Mouse (Mus musculus) embryonic fibroblast, embryonic 13.5 days (primary cell): ENCODE results near the gene Syncrip. TPM values are rescaled to one million over a fixed set of nuclear protein-coding genes. Genes with fewer than 3 reads are reported as not detected.
A peak's percentile ranks its signal among the peaks of the same experiment; 100 is the strongest.

ENCODE experiments used
- H3K27ac ChIP-seq: 2 replicates; pipeline ENCODE4 v1.5.1; 2012; ENCODE audit warnings: low read length, control low read depth, inconsistent platforms; ENCODE audit not compliant: insufficient read depth
- H3K4me1 ChIP-seq: 2 replicates; pipeline ENCODE4 v1.6.1; 2011; ENCODE audit warnings: low read length; ENCODE audit not compliant: control insufficient read depth, insufficient read depth
- H3K4me3 ChIP-seq: 2 replicates; pipeline ENCODE4 v1.5.1; 2011; ENCODE audit warnings: mild to moderate bottlenecking, control low read depth, low read length; ENCODE audit not compliant: insufficient read depth
- CTCF ChIP-seq: IDR thresholded peaks from 2 replicates; pipeline ENCODE4 v1.5.1; 2011; ENCODE audit warnings: mild to moderate bottlenecking, control low read depth, low read length, moderate library complexity, borderline replicate concordance; ENCODE audit not compliant: insufficient read depth
- POLR2A ChIP-seq: IDR thresholded peaks from 2 replicates; pipeline ENCODE4 v1.6.1; 2011; ENCODE audit warnings: low read depth, mild to moderate bottlenecking, control low read depth, low read length, moderate library complexity
- polyA plus RNA-seq: library from polyadenylated mRNA; stranded (reverse); fragments of >200 nt; gene quantifications from 2 replicates; pipeline ENCODE4 v1.2.4, GENCODE M21; 2011; ENCODE audit warnings: low read depth; ENCODE audit not compliant: missing spikeins, insufficient read length

Gene Syncrip
- polyA plus RNA-seq, 1 experiment, result 252 TPM

DNA sequence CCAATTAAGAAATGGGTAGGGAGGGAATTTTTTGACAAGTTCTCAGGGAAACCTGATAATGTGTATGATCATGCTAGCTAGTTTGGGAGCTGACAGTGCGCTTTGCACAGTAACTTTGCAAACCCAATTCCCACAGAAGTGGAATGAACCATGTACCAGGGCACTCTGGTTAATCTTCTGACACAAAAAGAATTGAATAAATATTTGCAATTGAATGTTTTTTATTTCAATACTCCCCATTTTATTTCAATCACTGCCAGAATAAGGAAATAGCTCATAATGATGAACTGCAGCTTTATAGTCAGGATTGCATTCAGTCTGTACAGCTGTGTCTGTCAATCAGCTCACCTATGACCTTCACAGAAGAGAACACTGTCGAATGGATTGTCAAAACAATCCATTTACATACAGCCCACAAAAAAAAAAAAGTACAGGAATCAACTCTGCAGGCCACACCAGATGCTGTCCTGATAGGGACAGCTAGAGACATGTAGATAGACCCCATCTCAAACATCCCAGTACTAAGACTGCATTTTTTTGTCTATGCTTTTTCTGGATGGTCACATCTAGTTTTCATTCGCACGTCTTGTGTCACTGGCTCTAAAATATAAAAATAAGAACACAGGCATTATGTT is 38.6 kb upstream of the Syncrip start:
- Histone ChIP-seq H3K4me3 (peak overlapping the region; percentile 100), H3K27ac (0 out of 2 replicates have a peak overlapping the region, but pooled peaks have one; percentile 19), H3K4me1 (no peaks in the 10 kb centered on the region)
- TF ChIP-seq POLR2A (no peak), CTCF (no peak)

DNA sequence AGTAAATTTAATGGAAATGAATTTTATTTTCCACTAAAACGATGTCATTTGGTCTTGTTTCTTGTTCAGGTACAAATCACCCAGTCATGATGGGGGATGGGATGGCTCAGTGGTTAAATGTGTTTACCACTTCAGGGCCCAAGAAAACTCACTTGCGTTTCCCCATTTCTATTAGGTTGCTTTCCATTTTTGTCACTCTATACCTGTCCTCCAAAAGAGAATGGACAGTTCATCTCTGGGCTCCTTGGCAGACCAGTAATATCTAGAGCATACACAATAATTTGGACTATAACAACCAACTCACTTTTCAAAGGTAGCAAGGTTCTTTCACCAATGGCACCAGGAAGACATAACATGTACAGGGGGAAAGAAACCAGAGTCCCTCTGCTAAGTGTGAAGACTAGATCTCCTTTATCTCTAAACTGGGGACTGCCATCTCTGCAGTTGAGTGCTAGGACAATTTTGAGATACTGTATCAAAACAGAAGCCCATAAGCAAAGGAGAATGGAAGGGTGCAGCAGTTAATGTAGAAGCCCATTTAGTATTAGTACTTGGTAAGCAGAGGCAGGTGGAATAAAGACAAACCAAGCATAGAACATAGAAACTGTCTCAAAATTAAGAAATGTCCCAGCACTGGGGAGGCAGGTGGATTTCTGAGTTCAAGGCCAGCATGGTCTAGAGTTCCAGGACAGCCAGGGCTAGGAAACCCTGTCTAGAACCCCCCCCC is 37.9 kb upstream of the Syncrip start:
- peak overlapping the region; percentile 100 for H3K4me3 ChIP-seq
- TF ChIP-seq POLR2A (peak; percentile 51), CTCF (no peak)

GRCm38 (mm10) chr9:88519390-88520121 is 37.2 kb upstream of the Syncrip start:
- no peak overlapping the region for H3K4me3 ChIP-seq
- peak; percentile 46 for TF ChIP-seq POLR2A
- TF ChIP-seq CTCF, result no peak
- no peak overlapping the region for H3K27ac ChIP-seq
- H3K4me1 ChIP-seq, result no peaks in the 10 kb centered on the region

More for the DNA sequence above, 37.9 kb upstream of the Syncrip start:
- peak overlapping the region; percentile 19; the same call in 1 of the 2 replicates for H3K27ac ChIP-seq
- no peaks in the 10 kb centered on the region for H3K4me1 ChIP-seq

- no peak overlapping the region for H3K4me3 ChIP-seq
- H3K4me1 ChIP-seq, result no peaks in the 10 kb centered on the region
- no peak overlapping the region for H3K27ac ChIP-seq
- no peak for TF ChIP-seq CTCF
- TF ChIP-seq POLR2A, result no peak
These were observed 34.1 kb upstream of the Syncrip start for GRCm38 (mm10) chr9:88516361-88516995.

DNA sequence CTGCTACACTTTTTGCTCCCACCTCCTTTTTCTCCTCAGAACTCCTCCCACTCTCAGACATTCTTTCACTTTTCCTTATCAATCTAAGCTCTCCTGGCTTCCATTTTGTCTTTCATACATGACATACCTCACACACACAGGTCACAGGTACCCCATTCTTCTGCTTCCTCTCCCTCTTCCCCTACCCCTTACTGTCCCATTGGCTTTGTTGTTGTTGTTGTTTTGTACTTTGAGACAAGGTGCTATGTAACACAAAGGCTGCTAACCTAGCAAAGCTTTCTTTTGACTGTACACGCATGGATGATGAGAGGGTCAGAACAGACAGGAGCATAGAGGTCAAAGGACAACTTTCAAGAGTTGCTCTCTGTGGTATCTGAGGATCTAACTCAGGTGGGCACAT is 33.2 kb upstream of the Syncrip start:
- Histone ChIP-seq H3K4me1 (no peaks in the 10 kb centered on the region), H3K4me3 (no peak overlapping the region), H3K27ac (no peak overlapping the region)
- TF ChIP-seq POLR2A, result no peak
- no peak for TF ChIP-seq CTCF

GRCm38 (mm10) chr9:88501846-88502245 is 19.5 kb upstream of the Syncrip start:
- H3K27ac ChIP-seq, result no peak overlapping the region
- TF ChIP-seq POLR2A (no peak), CTCF (no peak)
- no peaks in the 10 kb centered on the region for H3K4me1 ChIP-seq
- no peak overlapping the region for H3K4me3 ChIP-seq

DNA sequence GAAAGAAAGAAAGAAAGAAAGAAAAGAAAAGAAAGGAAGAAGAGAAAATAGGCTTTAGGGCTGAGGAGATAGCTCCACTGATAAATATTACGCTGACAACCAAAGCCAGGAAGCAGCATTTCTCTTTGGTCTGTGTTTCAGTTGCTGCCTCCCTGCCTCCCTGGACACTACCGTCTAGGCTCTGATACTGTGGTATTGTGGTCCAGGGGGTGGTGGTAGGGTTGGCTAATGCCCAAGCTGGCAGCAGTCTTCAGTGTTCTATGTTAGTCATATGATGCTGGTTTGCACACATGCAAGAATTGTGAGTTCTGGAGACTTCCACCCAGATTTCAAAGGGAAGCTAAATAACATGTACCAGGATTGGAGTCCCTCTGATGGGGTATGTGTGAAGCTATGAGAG is 17.7 kb upstream of the Syncrip start:
- TF ChIP-seq POLR2A, result no peak
- no peak for TF ChIP-seq CTCF
- H3K4me1 ChIP-seq, result no peaks in the 10 kb centered on the region
- H3K4me3 ChIP-seq, result no peak overlapping the region
- no peak overlapping the region for H3K27ac ChIP-seq

DNA sequence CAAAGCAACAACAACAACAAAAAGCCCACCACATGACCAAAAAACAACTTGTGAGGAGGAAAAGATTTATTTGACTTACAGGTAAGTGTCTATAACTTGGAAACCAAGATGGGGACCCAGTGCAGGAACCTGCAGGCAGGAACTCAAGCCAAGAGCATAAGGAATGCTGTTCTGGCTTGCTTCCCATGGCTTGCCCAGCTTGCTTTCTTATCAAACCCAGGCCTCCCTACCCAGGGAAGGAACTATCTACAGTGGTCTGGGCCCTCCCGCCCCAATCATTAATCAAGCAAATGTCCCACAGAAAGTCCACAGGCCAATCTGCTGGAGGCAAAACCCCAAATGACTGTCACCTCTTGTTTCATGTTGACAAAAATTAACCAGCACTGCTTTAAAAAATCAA is 10.1 kb upstream of the Syncrip start:
- no peak overlapping the region for H3K4me3 ChIP-seq
- no peak overlapping the region for H3K27ac ChIP-seq
- H3K4me1 ChIP-seq, result no peaks in the 10 kb centered on the region
- TF ChIP-seq POLR2A, result no peak
- no peak for TF ChIP-seq CTCF

DNA sequence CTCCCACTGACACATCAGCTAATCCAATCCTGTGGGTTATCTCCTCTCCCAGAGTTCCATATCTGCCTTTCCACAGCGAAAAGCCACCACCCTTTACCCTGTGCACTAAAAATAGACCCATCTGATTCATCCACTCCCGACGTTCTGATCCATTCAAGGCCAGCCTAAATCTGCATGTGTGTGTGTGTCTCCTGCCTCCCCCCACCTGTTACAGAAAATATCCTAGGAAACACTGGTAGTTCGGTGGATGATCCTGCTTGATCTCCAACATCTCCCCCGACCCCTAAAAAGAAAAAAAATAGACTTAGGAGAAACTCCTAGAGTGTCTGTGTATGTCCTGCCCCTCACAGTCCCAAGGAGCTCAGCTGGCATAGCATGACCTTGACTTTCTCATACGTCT is 2.2 kb upstream of the Syncrip start:
- Histone ChIP-seq H3K4me3 (no peak overlapping the region), H3K27ac (0 out of 2 replicates have a peak overlapping the region, but pooled peaks have one; percentile 16), H3K4me1 (peaks cover 5% of the 10 kb centered on the region; the same call in 1 of the 2 replicates)
- TF ChIP-seq CTCF, result no peak
- TF ChIP-seq POLR2A, result no peak
